Mouse (Mus musculus) adrenal gland, adult 10 weeks (tissue): ENCODE data around the gene Cd300lg. TPM values are rescaled to one million over a fixed set of nuclear protein-coding genes. Genes with fewer than 3 reads are reported as not detected.

ENCODE experiments used
- polyA plus RNA-seq: library from polyadenylated mRNA; stranded (reverse); fragments of 350-450 nt; fragmentation: Illumina TruSeq; extraction: RNeasy Lipid Tissue Mini Kit (QIAGEN cat#74804); gene quantifications from one replicate; pipeline ENCODE4 v1.2.3, GENCODE M21; 2014; ENCODE audit warnings: low read depth, low replicate concordance

Gene Cd300lg
- 35.9 TPM for polyA plus RNA-seq

GRCm38 (mm10) chr11:102041350-102041949 lies at the start of gene Cd300lg:
Gene Cd300lg (plus strand): TSS chr11:102041509.

GRCm38 (mm10) chr11:102028087-102028816 lies 13.1 kb upstream of the Cd300lg start, which contains the start of gene Mpp3:
Gene Mpp3 (minus strand): TSS chr11:102028461.

GRCm38 (mm10) chr11:102087931-102088898 lies 46.9 kb downstream of the Cd300lg start, which contains the start of gene Mpp2:
Gene Mpp2 (minus strand): TSS chr11:102088515.

GRCm38 (mm10) chr11:102101219-102101618 lies 59.9 kb downstream of the Cd300lg start, which contains the start of gene Ppy:
Gene Ppy (minus strand): TSS chr11:102101319.

Other genes starting within 250 kb of the Cd300lg start
- 1.2 TPM for gene Meox1, start 147.1 kb upstream of the Cd300lg start, polyA plus RNA-seq
- not detected for gene Sost, start 74.5 kb upstream of the Cd300lg start, polyA plus RNA-seq
- gene Cfap97d1, start 57.2 kb upstream of the Cd300lg start, polyA plus RNA-seq, result not detected
- gene Dusp3, start 54.5 kb upstream of the Cd300lg start, polyA plus RNA-seq, result 73.0 TPM
- 3.6 TPM for gene Mpp3, start 13.0 kb upstream of the Cd300lg start, polyA plus RNA-seq
- gene Mpp2, start 47.0 kb downstream of the Cd300lg start, polyA plus RNA-seq, result 1.6 TPM
- not detected for gene Ppy, start 59.8 kb downstream of the Cd300lg start, polyA plus RNA-seq
- not detected for gene Pyy, start 66.3 kb downstream of the Cd300lg start, polyA plus RNA-seq
- gene Nags, start 104.0 kb downstream of the Cd300lg start, polyA plus RNA-seq, result not detected
- 4.9 TPM for gene Tmem101, start 114.9 kb downstream of the Cd300lg start, polyA plus RNA-seq
- gene Lsm12, start 143.8 kb downstream of the Cd300lg start, polyA plus RNA-seq, result 81.9 TPM
- 1.8 TPM for gene G6pc3, start 148.1 kb downstream of the Cd300lg start, polyA plus RNA-seq
- gene Hdac5, start 188.7 kb downstream of the Cd300lg start, polyA plus RNA-seq, result 1.4 TPM
- gene BC030867, start 207.4 kb downstream of the Cd300lg start, polyA plus RNA-seq, result not detected
- gene Asb16, start 227.2 kb downstream of the Cd300lg start, polyA plus RNA-seq, result 0.23 TPM
- gene Tmub2, start 243.4 kb downstream of the Cd300lg start, polyA plus RNA-seq, result 6.9 TPM